In the genomic region with DNA sequence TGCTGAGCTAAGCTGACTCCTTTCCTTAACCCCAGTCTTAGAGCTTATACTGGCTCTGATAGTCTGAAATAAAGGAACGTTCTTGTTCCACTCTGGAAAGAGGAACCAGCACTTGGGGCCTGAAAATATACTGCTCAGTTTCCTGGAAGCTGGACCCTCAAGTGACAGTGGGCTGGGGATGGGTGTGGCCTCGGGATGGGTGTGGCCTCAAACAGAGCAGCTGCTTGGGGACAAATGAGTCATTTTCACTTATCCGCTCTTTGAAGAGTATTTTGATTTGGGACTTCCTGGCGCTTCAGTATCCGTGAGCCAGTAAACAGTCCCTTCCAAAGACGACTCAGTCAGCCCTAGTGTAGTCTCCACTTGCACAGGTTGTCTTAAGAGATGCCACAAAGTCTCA, we compare ENCODE assay signal across 10 mouse cellular contexts. TPM values are rescaled to one million over a fixed set of nuclear protein-coding genes. Genes with fewer than 3 reads are reported as not detected.
DNase-seq lines count a peak whose midpoint lies in the region; ATAC-seq and TF ChIP-seq lines count a peak whose summit lies in the region.
"Had no signal": no experiment of that assay in that cellular context is flagged by ENCODE, and none has a peak within 500 bp of the region (broad histone marks: within the 10 kb centered on the region; RNA-seq: fewer than 3 reads in every experiment).

No protein-coding gene starts in this region.

- H3K9me3 ChIP-seq in heart, postnatal 0 days (replicated peaks; ENCODE audit: control insufficient read depth, low read length): no peaks in the 10 kb centered on the region
- H3K9me3 ChIP-seq in forebrain, embryonic 13.5 days (replicated peaks): no peaks in the 10 kb centered on the region
- H3K9me3 ChIP-seq: embryonic facial prominence, embryonic 15.5 days; neural tube, embryonic 12.5 days had no signal

- H3K27me3 ChIP-seq in heart, postnatal 0 days (ENCODE audit: control insufficient read depth, insufficient read depth, low read length): no peaks in the 10 kb centered on the region
- no peaks in the 10 kb centered on the region for H3K27me3 ChIP-seq in forebrain, embryonic 13.5 days
- H3K27me3 ChIP-seq: embryonic facial prominence, embryonic 15.5 days had no signal

- no peak for TF ChIP-seq CTCF in heart, postnatal 0 days (IDR thresholded peaks at IDR 0.05; ENCODE audit: low read depth)

- peak; percentile 55 for DNase-seq in kidney, postnatal 10 days
- DNase-seq in kidney, adult 11 months: no peak
- DNase-seq in MEL-GATA-1-ER (ENCODE audit: extremely low read depth, low read depth): peak; percentile 25
- peak; percentile 22 for DNase-seq in heart, postnatal 0 days (ENCODE audit: low spot score)
- no peak for DNase-seq in cerebellum, adult 11 months
- DNase-seq in frontal cortex, postnatal 36 days (ENCODE audit: low spot score in 2 of 2): no peak

- no peak overlapping the region for H3K9ac ChIP-seq in heart, postnatal 0 days (replicated peaks; ENCODE audit: low read depth, low read length)
- no peak overlapping the region for H3K9ac ChIP-seq in forebrain, embryonic 13.5 days
- H3K9ac ChIP-seq: embryonic facial prominence, embryonic 15.5 days; neural tube, embryonic 12.5 days had no signal

- H3K36me3 ChIP-seq in heart, postnatal 0 days (replicated peaks; ENCODE audit: control insufficient read depth, insufficient read depth, low read length): no peaks in the 10 kb centered on the region
- no peaks in the 10 kb centered on the region for H3K36me3 ChIP-seq in forebrain, embryonic 13.5 days (ENCODE audit: poor library complexity, severe bottlenecking)
- H3K36me3 ChIP-seq: embryonic facial prominence, embryonic 15.5 days; neural tube, embryonic 12.5 days had no signal

- no peak overlapping the region for H3K4me3 ChIP-seq in heart, postnatal 0 days (ENCODE audit: low read depth, low read length)
- no peak overlapping the region for H3K4me3 ChIP-seq in forebrain, embryonic 13.5 days
- H3K4me3 ChIP-seq: embryonic facial prominence, embryonic 15.5 days; neural tube, embryonic 12.5 days had no signal

- H3K27ac ChIP-seq in heart, postnatal 0 days (ENCODE audit: low read depth): no peak overlapping the region
- H3K27ac ChIP-seq in forebrain, embryonic 13.5 days: no peak overlapping the region
- H3K27ac ChIP-seq: embryonic facial prominence, embryonic 15.5 days; neural tube, embryonic 12.5 days had no signal

- 45% methylated on average over 6 of the region's 6 CpGs for WGBS in heart, postnatal 0 days
- 62% methylated on average over 6 of the region's 6 CpGs for WGBS in forebrain, embryonic 13.5 days

- ATAC-seq in heart, postnatal 0 days (ENCODE audit: insufficient read depth, low read depth): peak; percentile 30; the same call in 1 of the 2 replicates
- ATAC-seq in megakaryocyte, adult 5-6 weeks (ENCODE audit: poor library complexity, severe bottlenecking): peak; percentile 82
- ATAC-seq in forebrain, embryonic 13.5 days: no peak

- no peak for TF ChIP-seq EP300 in heart, postnatal 0 days (IDR thresholded peaks at IDR 0.05; ENCODE audit: low read depth)

- H3K4me1 ChIP-seq in heart, postnatal 0 days (ENCODE audit: control insufficient read depth, insufficient read depth): no peaks in the 10 kb centered on the region
- no peaks in the 10 kb centered on the region for H3K4me1 ChIP-seq in forebrain, embryonic 13.5 days
- H3K4me1 ChIP-seq: embryonic facial prominence, embryonic 15.5 days; neural tube, embryonic 12.5 days had no signal

- H3K4me2 ChIP-seq in heart, postnatal 0 days (ENCODE audit: low read depth, low read length): no peak overlapping the region
- H3K4me2 ChIP-seq in forebrain, embryonic 13.5 days: no peak overlapping the region
- H3K4me2 ChIP-seq: embryonic facial prominence, embryonic 15.5 days; neural tube, embryonic 12.5 days had no signal

RNA-seq across cellular contexts. Expression of a gene that starts 8.6 kb away (rescaled TPM):
- total RNA-seq in heart, postnatal 0 days (2014; rRNA removed; ENCODE audit: low replicate concordance): 1.6 and 2.6 TPM in 2 replicates
- 5.9 and 6.0 TPM in 2 replicates for polyA plus RNA-seq in heart, postnatal 0 days (2015; fragmentation: Nextera tagmentation; extraction: Ambion mirVana)
- 229 and 230 TPM in 2 replicates for total RNA-seq in megakaryocyte, adult 5-6 weeks (2015)
- 165 and 181 TPM in 2 replicates for total RNA-seq in megakaryocyte, adult 5-6 weeks (2017)
- 12.8 and 17.4 TPM in 2 replicates for polyA plus RNA-seq in forebrain, embryonic 13.5 days (2015; fragmentation: Nextera tagmentation; extraction: Ambion mirVana)

RNA-seq across cellular contexts. Expression of a gene that starts 31.9 kb away (rescaled TPM):
- total RNA-seq in heart, postnatal 0 days (2014; rRNA removed; ENCODE audit: low replicate concordance): 169 and 347 TPM in 2 replicates
- polyA plus RNA-seq in heart, postnatal 0 days (2015; fragmentation: Nextera tagmentation; extraction: Ambion mirVana): 41.3 and 49.6 TPM in 2 replicates
- 0.36 TPM in 1 of 2 replicates, not detected in the other for total RNA-seq in megakaryocyte, adult 5-6 weeks (2015)
- total RNA-seq in megakaryocyte, adult 5-6 weeks (2017): 0.18 and 0.49 TPM in 2 replicates
- 3.9 and 4.1 TPM in 2 replicates for polyA plus RNA-seq in forebrain, embryonic 13.5 days (2015; fragmentation: Nextera tagmentation; extraction: Ambion mirVana)

RNA-seq across cellular contexts. Expression of a gene that starts 34.4 kb away (rescaled TPM):
- total RNA-seq in heart, postnatal 0 days (2014; rRNA removed; ENCODE audit: low replicate concordance): 0.15 TPM in 1 of 2 replicates, not detected in the other
- 0.01 and 0.05 TPM in 2 replicates for polyA plus RNA-seq in heart, postnatal 0 days (2015; fragmentation: Nextera tagmentation; extraction: Ambion mirVana)
- total RNA-seq in megakaryocyte, adult 5-6 weeks (2015): 0.13 and 0.21 TPM in 2 replicates
- 0.12 and 0.33 TPM in 2 replicates for total RNA-seq in megakaryocyte, adult 5-6 weeks (2017)
- polyA plus RNA-seq in forebrain, embryonic 13.5 days (2015; fragmentation: Nextera tagmentation; extraction: Ambion mirVana): 0.06 and 0.64 TPM in 2 replicates

RNA-seq across cellular contexts. Expression of a gene that starts 53.5 kb away (rescaled TPM):
- 29.1 and 33.0 TPM in 2 replicates for total RNA-seq in heart, postnatal 0 days (2014; rRNA removed; ENCODE audit: low replicate concordance)
- polyA plus RNA-seq in heart, postnatal 0 days (2015; fragmentation: Nextera tagmentation; extraction: Ambion mirVana): 49.8 and 50.7 TPM in 2 replicates
- total RNA-seq in megakaryocyte, adult 5-6 weeks (2015): 53.4 and 53.8 TPM in 2 replicates
- 20.6 and 20.8 TPM in 2 replicates for total RNA-seq in megakaryocyte, adult 5-6 weeks (2017)
- 287 and 299 TPM in 2 replicates for polyA plus RNA-seq in forebrain, embryonic 13.5 days (2015; fragmentation: Nextera tagmentation; extraction: Ambion mirVana)

Comparison
In these comparisons a context has a peak if more than half of its experiments do, and no peak if none do; other contexts are left out.
1. DNase-seq: peak in kidney, postnatal 10 days (single experiment), MEL-GATA-1-ER (single experiment) and heart, postnatal 0 days (single experiment); none in kidney, adult 11 months (single experiment), cerebellum, adult 11 months (single experiment) and frontal cortex, postnatal 36 days (0 of 2).
2. RNA of a gene that starts 8.6 kb away (total RNA-seq): 165 to 230 TPM in megakaryocyte, adult 5-6 weeks; 1.6 to 2.6 TPM in heart, postnatal 0 days; every median in the first group is over 10 times any median in the second.
3. RNA of a gene that starts 31.9 kb away (total RNA-seq): 169 to 347 TPM in heart, postnatal 0 days; 0.18 to 0.49 TPM in megakaryocyte, adult 5-6 weeks; every median in the first group is over 100 times any median in the second.